Mouse (Mus musculus) heart, embryonic 15.5 days (tissue): ENCODE measurements at regions not wholly inside any gene's neighbourhood (a gene's known extent, or its start where the extent isn't known, plus 50 kb on each side); places are given as distances from the start of the nearest gene placed in this dataset.

Source experiments
- ATAC-seq: fragments of 200-750 bp; cut with Nextera tagmentation; replicated peaks from 2 replicates; pipeline ENCODE4 v1.8.0; 2017; ENCODE audit warnings: low read depth, moderate TSS enrichment; ENCODE audit not compliant: insufficient number of reproducible peaks, insufficient read depth, low FRiP score
- H3K27ac ChIP-seq: fragments of 300-500 bp; sonication (generic); 2 replicates; pipeline ENCODE4 v1.5.1; 2015; ENCODE audit warnings: mild to moderate bottlenecking, inconsistent platforms
- H3K27me3 ChIP-seq: fragments of 300-500 bp; sonication (generic); 2 replicates; pipeline ENCODE4 v1.6.1; 2015; ENCODE audit warnings: inconsistent platforms
- H3K36me3 ChIP-seq: fragments of 300-500 bp; sonication (generic); 2 replicates; pipeline ENCODE4 v1.6.1; 2015; ENCODE audit warnings: mild to moderate bottlenecking, inconsistent platforms
- H3K4me1 ChIP-seq: fragments of 300-500 bp; sonication (generic); replicated peaks from 2 replicates; pipeline ENCODE4 v1.6.1; 2015; ENCODE audit warnings: inconsistent platforms
- H3K4me2 ChIP-seq: fragments of 300-500 bp; sonication (generic); 2 replicates; pipeline ENCODE4 v1.6.1; 2015; ENCODE audit warnings: inconsistent platforms, mild to moderate bottlenecking, moderate library complexity
- H3K4me3 ChIP-seq: fragments of 300-500 bp; sonication (generic); 2 replicates; pipeline ENCODE4 v1.5.1; 2015; ENCODE audit warnings: mild to moderate bottlenecking, inconsistent platforms
- H3K9ac ChIP-seq: fragments of 300-500 bp; sonication (generic); 2 replicates; pipeline ENCODE4 v1.6.1; 2015; ENCODE audit warnings: mild to moderate bottlenecking, inconsistent platforms
- H3K9me3 ChIP-seq: fragments of 300-500 bp; sonication (generic); replicated peaks from 2 replicates; pipeline ENCODE4 v1.6.1; 2016; ENCODE audit warnings: inconsistent platforms
- WGBS: fragments of 180-500 bp; shearing (Covaris S2); methylation state at CpG from one replicate; pipeline ENCODE4 v1.1.7; 2015; ENCODE audit warnings: mixed read lengths; 5-methylcytosine and 5-hydroxymethylcytosine counted together

DNA sequence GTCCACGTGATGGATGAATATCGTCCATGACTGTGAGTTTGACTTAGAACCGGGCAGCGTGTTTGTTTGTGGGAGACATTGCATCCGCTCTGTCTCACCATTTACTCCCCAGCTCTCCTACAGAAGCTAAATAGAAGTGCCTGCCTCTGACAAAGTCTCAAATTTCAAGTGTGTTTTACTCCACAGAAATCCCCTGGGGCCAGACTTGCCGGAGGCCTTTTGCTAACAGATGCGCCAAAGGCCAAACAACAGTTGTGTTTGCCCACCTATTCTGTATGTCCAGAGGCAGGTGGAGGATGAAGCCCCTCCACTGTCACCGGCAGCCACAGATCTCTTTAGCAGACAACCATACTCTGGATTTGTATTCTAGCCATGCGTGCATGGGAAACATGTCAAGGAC is 252.6 kb downstream of the Cbln4 start:
- ATAC-seq = no peak
- no peaks in the 10 kb centered on the region for H3K36me3 ChIP-seq
- no peak overlapping the region for H3K4me3 ChIP-seq
- no peak overlapping the region for H3K27ac ChIP-seq
- H3K4me1 ChIP-seq = no peaks in the 10 kb centered on the region
- no peak overlapping the region for H3K4me2 ChIP-seq
- H3K27me3 ChIP-seq = no peaks in the 10 kb centered on the region
- 66% methylated on average over 9 of the region's 9 CpGs for WGBS
- no peak overlapping the region for H3K9ac ChIP-seq
- no peaks in the 10 kb centered on the region for H3K9me3 ChIP-seq

DNA sequence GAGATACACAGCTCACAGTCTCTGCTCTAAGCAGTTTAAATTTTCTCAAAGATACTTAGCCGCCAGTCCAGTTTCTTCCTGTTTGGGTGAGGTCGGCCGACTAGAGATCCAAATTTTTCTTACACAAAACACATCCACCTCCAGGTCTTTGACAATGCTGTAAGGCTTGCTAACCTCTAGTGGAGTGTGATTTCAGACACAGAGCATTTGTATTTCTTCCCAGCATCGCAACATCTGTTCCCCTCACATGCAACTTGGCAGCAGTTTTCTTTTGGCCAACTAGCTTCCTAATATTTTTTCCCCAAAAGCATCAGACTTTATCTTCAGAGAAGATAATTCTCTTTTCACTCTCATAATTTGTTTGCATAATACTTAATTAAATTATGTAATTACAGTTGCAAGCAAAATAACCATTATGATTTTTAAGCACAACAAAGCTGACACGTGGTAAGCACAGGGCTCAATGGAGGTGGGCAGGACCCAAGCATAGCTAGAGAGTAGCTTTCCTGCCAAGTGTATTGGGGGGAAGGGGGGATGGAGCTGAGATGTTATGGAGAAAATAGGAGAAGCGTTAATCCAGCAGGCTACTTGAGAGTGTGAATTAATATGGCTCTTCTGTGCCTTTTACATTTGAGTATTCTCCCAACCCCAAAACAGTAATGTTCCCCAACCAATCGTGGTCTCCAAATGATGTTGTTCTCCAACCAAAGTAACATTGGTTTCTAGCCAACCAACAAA is 276.9 kb downstream of the Cbln4 start:
- Histone ChIP-seq H3K27ac (no peak overlapping the region), H3K4me3 (no peak overlapping the region), H3K27me3 (no peaks in the 10 kb centered on the region), H3K9ac (no peak overlapping the region), H3K36me3 (no peaks in the 10 kb centered on the region), H3K9me3 (no peaks in the 10 kb centered on the region), H3K4me1 (no peaks in the 10 kb centered on the region), H3K4me2 (no peak overlapping the region)
- ATAC-seq = no peak
- 74% methylated on average over 7 of the region's 7 CpGs for WGBS

DNA sequence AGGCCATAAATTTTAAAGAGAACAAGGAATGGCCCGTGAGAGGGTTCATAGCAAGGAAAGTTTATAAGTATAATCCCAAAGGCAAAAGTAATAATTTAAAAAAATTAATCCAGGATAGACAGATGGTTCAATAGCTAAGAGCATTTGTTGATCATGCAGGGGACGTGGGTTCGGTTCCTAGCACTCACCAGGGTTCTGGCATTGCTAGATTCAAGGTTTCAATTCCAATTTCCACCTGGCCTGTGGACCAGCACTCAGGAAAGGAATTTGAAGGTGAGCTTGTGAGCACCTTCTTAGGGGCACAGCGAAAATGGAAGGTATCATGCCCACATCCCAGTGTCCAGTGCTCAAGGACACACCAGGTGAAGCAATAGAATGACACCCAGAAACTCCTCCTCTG is 278.2 kb downstream of the Cbln4 start:
- H3K9ac ChIP-seq = no peak overlapping the region
- H3K4me3 ChIP-seq = no peak overlapping the region
- H3K4me1 ChIP-seq = no peaks in the 10 kb centered on the region
- H3K27ac ChIP-seq = no peak overlapping the region
- no peaks in the 10 kb centered on the region for H3K36me3 ChIP-seq
- 90% methylated on average over 4 of the region's 4 CpGs for WGBS
- H3K27me3 ChIP-seq = no peaks in the 10 kb centered on the region
- ATAC-seq = no peak
- H3K9me3 ChIP-seq = no peaks in the 10 kb centered on the region
- H3K4me2 ChIP-seq = no peak overlapping the region

DNA sequence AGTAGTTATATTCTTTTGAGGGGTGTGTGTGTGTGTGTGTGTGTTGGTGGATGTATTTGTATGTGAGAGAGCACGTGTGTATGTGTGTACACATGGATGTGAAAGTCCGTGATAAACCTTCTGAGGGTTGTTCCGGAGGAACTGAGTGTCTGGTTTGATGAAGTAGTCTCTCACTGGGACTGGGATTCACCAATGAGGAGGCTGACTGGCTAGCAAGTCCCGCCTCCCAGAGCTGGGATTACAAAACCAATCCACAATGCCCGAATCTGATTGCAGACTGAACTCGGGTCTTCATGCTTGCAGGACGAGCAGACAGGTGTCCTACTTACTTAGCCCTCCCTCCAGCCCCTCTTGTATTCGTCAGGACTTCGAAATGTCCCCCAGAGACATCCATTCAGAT is 289.8 kb downstream of the Cbln4 start:
- H3K4me3 ChIP-seq = no peak overlapping the region
- no peaks in the 10 kb centered on the region for H3K27me3 ChIP-seq
- no peak overlapping the region for H3K4me2 ChIP-seq
- no peaks in the 10 kb centered on the region for H3K36me3 ChIP-seq
- no peak overlapping the region for H3K27ac ChIP-seq
- no peaks in the 10 kb centered on the region for H3K4me1 ChIP-seq
- 79% methylated on average over 9 of the region's 9 CpGs for WGBS
- ATAC-seq = no peak
- no peak overlapping the region for H3K9ac ChIP-seq
- no peaks in the 10 kb centered on the region for H3K9me3 ChIP-seq

DNA sequence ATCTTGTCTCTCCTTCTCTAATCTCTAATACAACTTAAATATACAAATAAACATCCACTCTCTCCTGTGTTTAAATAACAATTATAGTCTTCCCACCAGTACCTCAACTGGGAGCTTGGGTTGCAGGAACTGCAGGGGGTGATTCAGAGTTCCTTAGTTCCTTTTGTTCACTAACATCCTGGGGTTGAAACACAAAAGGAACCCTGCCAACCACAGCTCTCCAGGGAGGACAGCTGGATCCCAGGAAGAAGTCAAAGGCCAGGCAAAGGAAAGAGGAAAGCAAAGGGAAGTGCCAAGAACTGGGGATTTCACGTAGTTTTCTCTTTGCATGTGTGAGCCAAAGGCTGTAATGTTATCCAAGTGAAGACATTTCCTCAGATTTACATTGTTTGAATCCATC is 296.1 kb downstream of the Cbln4 start:
- Histone ChIP-seq H3K4me2 (no peak overlapping the region), H3K9me3 (no peaks in the 10 kb centered on the region), H3K9ac (no peak overlapping the region), H3K27me3 (no peaks in the 10 kb centered on the region), H3K4me3 (no peak overlapping the region), H3K4me1 (no peaks in the 10 kb centered on the region; the same call in 1 of the 2 replicates), H3K27ac (no peak overlapping the region), H3K36me3 (no peaks in the 10 kb centered on the region)
- WGBS = 53% methylated on average over 1 of the region's 1 CpGs
- no peak for ATAC-seq

DNA sequence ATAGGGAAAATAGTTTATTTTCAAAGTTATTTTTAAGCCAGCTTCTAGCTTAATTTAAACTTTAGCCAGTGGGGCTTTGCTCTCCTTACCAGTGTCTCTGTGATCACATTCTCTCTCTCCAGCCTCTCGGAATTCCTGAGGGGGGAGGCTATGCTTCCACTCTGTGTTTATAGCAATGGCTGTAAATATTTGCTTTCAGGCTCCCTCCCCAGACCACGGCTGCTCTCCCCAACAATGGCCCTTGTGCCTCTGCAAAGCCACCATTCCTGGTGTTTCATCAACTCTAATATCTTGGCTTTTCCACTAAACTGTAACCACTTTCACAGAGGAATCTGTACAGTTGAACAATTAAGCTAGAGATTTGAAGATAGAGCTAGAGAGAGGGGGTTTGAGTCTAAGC is 300.2 kb downstream of the Cbln4 start:
- H3K9me3 ChIP-seq = no peaks in the 10 kb centered on the region
- no peak overlapping the region for H3K27ac ChIP-seq
- no peak for ATAC-seq
- WGBS = 17% methylated on average over 2 of the region's 2 CpGs
- no peak overlapping the region for H3K4me3 ChIP-seq
- no peaks in the 10 kb centered on the region for H3K27me3 ChIP-seq
- no peaks in the 10 kb centered on the region for H3K36me3 ChIP-seq
- H3K9ac ChIP-seq = no peak overlapping the region
- no peaks in the 10 kb centered on the region; the same call in 1 of the 2 replicates for H3K4me1 ChIP-seq
- H3K4me2 ChIP-seq = no peak overlapping the region

DNA sequence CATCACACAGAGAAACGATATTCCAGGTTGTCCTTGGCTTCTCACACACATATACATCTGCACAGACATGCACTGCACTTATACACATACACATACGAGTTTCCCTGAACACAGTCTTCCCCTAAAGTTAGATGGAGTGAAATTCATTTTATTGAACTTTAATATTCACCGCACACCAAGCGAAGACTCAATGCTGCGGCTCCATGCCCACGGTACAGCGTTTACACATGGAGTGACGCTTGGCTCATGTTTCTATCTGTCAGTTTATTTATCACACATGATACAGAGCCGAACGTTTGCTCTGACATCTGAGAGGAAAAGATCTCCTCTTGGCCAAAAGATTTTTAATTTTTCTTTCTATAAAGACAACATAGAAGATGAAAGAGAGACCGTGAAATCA is 300.6 kb downstream of the Cbln4 start:
- H3K36me3 ChIP-seq = no peaks in the 10 kb centered on the region

DNA sequence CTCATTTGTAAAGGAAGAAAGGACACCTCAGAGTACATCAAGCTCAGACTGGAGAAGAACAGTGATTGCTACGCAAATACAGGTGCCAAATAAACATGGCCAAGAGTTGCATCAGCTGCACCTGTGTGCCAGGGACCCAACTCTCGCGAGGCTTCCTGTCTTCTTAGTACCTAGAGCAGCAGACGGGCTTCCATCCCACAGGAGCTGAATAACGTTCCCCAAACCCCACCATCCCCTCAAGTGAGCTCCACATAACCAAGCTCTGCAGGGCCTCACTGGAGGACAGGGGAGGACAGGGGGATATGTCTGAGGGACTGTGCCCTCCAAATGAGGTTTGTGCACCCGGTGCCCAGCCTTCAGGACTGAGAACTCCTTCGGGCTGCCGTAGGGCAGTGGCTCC is 305.5 kb downstream of the Cbln4 start:
- H3K9ac ChIP-seq = no peak overlapping the region
- WGBS = 90% methylated on average over 8 of the region's 8 CpGs
- no peaks in the 10 kb centered on the region for H3K4me1 ChIP-seq
- no peaks in the 10 kb centered on the region for H3K27me3 ChIP-seq
- H3K4me2 ChIP-seq = no peak overlapping the region
- H3K9me3 ChIP-seq = no peaks in the 10 kb centered on the region
- H3K27ac ChIP-seq = no peak overlapping the region
- no peak overlapping the region for H3K4me3 ChIP-seq
- no peaks in the 10 kb centered on the region for H3K36me3 ChIP-seq
- ATAC-seq = no peak

More for the DNA sequence above, 300.6 kb downstream of the Cbln4 start:
- Histone ChIP-seq H3K27me3 (no peaks in the 10 kb centered on the region), H3K27ac (no peak overlapping the region), H3K9ac (no peak overlapping the region), H3K4me1 (no peaks in the 10 kb centered on the region; the same call in 1 of the 2 replicates), H3K9me3 (no peaks in the 10 kb centered on the region), H3K4me3 (no peak overlapping the region), H3K4me2 (no peak overlapping the region)
- WGBS = 40% methylated on average over 11 of the region's 11 CpGs
- no peak for ATAC-seq

DNA sequence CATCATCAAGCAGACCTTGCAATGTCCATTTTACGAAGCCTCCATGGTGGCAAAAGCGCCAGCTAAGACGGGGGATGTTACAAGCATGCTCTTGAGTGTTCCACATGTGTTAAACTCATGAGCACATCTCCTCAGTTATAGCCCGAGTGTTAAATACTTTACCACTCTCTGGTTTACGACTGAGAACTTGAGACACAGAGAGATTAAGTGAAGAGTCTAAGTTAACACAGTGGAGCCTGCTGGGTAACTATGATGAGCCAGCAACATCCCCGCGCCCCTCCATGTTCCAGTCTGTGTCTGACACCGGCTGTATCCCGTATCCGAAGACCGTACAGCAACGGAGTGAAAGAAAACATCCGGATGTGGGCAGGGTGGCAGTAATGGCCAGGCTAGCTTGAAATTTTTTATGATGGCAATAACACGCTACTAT is 308.2 kb downstream of the Cbln4 start:
- H3K27ac ChIP-seq = no peak overlapping the region
- ATAC-seq = no peak
- H3K27me3 ChIP-seq = no peaks in the 10 kb centered on the region
- no peaks in the 10 kb centered on the region for H3K4me1 ChIP-seq
- H3K9ac ChIP-seq = no peak overlapping the region
- H3K9me3 ChIP-seq = no peaks in the 10 kb centered on the region
- H3K4me3 ChIP-seq = no peak overlapping the region
- H3K36me3 ChIP-seq = no peaks in the 10 kb centered on the region
- H3K4me2 ChIP-seq = no peak overlapping the region
- WGBS = 64% methylated on average over 14 of the region's 14 CpGs

DNA sequence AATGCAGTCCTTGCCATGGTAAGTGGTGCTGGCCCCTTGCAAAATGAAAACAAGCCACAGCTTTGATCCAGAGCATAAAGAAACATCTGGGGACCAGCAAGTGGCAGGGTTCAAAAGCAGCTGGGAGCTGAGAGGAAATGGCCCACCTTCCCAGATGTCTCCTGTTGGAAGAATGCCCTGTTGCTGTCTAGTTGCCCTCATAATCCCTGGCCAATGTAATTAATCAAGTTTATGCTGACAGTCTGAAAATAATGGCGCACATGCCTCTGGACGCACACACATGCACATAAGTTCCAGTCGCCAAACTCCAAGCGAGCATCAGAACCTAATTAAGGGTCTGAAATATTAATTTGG is 308.7 kb downstream of the Cbln4 start:
- H3K4me1 ChIP-seq = no peaks in the 10 kb centered on the region
- H3K36me3 ChIP-seq = no peaks in the 10 kb centered on the region
- H3K9ac ChIP-seq = no peak overlapping the region
- no peaks in the 10 kb centered on the region for H3K27me3 ChIP-seq
- no peak overlapping the region for H3K27ac ChIP-seq
- H3K9me3 ChIP-seq = no peaks in the 10 kb centered on the region
- no peak overlapping the region for H3K4me2 ChIP-seq
- no peak for ATAC-seq
- 69% methylated on average over 4 of the region's 4 CpGs for WGBS
- no peak overlapping the region for H3K4me3 ChIP-seq

DNA sequence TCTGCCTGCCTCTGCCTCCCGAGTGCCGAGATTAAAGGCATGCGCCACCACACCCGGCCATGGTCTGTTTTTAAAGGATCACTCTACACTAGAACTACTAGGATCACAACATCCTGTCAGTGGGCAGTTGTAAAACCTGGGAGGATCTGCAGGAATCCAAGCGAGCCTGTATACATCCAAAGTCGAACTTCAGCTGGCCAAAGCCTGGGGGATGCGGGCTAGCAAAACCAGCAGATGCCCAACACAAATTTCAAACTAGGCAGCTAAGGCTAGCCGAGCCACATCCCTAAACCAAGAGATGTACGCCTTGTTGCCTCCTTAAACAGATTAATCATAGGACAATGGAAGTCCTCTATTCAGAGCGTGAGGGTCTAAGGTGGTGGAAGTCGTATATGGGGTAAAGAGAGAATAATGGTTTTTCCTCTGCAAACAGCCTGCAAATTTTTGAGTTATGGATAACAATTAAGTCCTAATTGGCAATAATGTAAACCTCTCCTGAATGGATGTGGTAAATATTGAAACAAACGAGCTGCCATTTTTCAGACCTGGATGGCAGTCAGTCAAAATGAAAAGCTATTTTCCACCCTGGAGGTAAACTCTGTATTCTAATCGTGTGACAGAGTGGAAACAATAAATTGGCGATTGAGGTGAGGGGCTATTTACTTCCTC is 309.2 kb downstream of the Cbln4 start:
- no peak for ATAC-seq
- Histone ChIP-seq H3K9me3 (no peaks in the 10 kb centered on the region), H3K4me1 (no peaks in the 10 kb centered on the region), H3K36me3 (no peaks in the 10 kb centered on the region), H3K27me3 (no peaks in the 10 kb centered on the region), H3K4me3 (no peak overlapping the region), H3K27ac (no peak overlapping the region), H3K4me2 (no peak overlapping the region), H3K9ac (no peak overlapping the region)
- 79% methylated on average over 14 of the region's 14 CpGs for WGBS

DNA sequence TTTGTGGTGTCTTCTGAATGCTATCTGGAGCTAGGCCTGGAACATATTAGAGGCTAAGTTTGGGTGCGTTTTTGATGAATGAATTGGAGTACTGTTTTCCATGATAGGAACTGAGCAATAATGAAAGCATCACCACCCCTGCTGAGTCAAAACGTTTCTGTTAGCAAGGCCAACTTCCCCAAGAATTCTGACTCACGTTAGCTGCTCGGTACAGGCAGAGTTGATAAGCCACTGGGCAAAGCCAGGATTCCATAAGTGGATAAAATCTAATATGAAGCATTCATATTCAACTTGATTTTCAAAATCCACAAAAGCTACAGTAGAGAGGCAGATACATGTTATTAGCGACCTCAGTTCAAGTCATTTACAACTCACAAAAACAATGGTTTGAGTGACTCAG is 324.0 kb downstream of the Cbln4 start:
- H3K27me3 ChIP-seq = no peaks in the 10 kb centered on the region
- no peak overlapping the region for H3K4me2 ChIP-seq
- WGBS = 61% methylated on average over 5 of the region's 5 CpGs
- H3K27ac ChIP-seq = no peak overlapping the region
- no peak overlapping the region for H3K4me3 ChIP-seq
- no peak overlapping the region for H3K9ac ChIP-seq
- no peak for ATAC-seq
- H3K4me1 ChIP-seq = no peaks in the 10 kb centered on the region
- no peaks in the 10 kb centered on the region for H3K36me3 ChIP-seq
- no peaks in the 10 kb centered on the region for H3K9me3 ChIP-seq
